Mouse (Mus musculus): ENCODE data around the gene Fbxl16. TPM values are rescaled to one million over a fixed set of nuclear protein-coding genes. Genes with fewer than 3 reads are reported as not detected.

Gene Fbxl16
- total RNA-seq (2021), result under 1 TPM; 0.62 to 0.91 TPM
- long read RNA-seq, experiment 1, result 0 reads
- long read RNA-seq, experiment 2, partial matches to known transcripts, result 1 of 1 reads
- long read RNA-seq, experiment 2, other reads (novel, unspliced or antisense), result 0 of 1 reads

DNA sequence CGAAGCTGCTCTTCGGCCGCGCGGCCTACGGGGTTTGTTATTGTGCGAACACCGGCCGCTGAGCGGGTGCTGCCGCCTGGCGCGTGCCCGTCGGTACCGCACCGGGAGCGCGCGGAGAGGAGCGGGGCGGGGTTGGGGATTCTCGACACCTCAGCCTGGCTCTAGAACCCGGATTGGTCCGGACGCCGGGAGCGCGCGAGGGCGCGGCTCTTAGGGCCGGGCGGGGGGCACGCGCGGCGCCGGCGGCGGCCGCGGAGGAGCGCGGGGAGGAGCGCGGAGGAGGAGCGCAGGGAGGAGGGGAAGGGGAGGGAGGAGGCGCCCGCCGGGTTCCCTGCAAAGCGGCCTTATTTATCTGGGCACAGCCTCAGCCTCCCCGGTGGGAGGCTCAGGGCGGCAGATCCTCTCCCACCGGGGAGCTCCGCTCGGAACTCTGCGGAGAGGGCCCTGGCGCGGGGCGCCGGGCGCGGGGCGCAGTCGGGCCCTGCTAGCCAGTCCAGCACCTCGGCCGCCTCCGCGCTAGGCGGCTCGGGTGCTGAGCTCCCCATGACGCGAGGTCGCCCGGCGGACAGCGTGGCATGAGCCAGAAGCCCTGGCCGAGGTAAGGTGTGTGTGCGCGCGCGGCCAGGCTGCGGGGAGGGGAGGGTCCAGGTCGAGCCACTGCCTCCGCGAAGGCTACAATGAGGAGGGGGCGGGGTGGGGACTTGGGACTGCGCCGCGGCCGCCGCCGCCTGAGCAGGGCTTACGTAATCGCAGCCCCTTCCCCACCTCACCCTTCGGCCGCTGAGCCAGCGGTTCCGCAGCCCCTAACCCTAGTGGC lies at the start of gene Fbxl16:
TSS of gene Fbxl16 (plus strand) at position 297 of the 817 bp plus-strand sequence.
- DNase-seq (ENCODE audit: low spot score), result no peak

GRCm38 (mm10) chr17:25760148-25760547 lies 48.7 kb upstream of the Fbxl16 start:
- DNase-seq (ENCODE audit: low spot score), result no peak

DNA sequence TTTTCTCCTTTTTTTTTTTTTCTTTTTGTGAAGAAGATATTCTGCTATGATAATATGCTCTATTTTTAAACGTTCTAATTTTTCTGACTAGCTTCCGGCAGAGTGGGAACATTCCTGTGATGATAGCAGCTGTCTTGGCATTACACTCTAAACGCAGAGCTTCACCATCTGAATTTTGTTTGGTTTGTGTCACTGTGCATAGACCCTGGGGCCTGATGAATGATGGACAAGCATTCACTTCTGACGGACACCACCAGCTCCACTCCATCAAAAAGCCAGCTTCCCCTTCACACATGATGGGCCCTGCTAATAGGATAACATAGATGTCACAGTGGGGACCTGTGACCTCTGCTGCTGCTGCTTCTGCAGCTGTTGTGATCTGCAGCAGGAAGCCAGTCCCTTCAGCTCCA lies 47.3 kb upstream of the Fbxl16 start:
- no peak for DNase-seq (ENCODE audit: low spot score)

DNA sequence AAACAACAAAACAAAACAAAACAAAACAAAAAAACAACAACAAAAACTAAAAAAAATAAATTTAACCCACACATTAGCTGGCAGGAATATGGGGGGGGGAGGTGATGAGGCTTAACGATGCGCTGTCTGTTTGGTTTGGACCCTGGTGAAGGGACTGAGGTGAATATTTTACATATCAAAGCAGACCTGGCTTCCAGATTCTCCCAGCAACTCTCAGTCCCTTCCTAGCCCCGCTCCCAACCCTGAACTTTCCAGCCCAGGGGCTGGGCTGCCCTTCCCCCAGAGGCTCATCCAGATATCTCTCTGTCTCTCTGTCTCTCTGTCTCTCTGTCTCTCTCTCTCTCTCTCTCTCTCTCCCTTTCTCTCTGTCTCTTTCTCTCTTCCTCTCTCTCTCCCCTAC lies 46.3 kb upstream of the Fbxl16 start:
- no peak for DNase-seq (ENCODE audit: low spot score)

DNA sequence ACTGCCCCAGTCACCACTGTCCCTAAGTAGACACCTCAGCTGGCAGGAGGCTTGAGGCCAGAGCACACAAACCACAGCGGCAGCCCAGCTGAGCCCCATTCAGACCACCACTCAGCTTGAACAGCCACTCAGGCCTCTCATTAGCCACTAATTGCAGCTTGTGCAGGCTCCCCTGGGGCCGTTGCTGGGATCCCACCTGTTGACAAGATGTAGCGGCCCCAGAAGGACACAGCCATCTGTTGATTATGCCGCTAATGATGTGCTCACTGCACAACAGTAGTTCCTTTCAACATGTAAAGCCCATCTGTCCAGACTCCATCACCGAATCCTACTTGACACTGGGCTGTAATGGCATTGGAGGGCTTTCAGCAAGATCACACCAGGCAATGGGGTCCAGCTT lies 43.0 kb upstream of the Fbxl16 start:
- no peak for DNase-seq (ENCODE audit: low spot score)

DNA sequence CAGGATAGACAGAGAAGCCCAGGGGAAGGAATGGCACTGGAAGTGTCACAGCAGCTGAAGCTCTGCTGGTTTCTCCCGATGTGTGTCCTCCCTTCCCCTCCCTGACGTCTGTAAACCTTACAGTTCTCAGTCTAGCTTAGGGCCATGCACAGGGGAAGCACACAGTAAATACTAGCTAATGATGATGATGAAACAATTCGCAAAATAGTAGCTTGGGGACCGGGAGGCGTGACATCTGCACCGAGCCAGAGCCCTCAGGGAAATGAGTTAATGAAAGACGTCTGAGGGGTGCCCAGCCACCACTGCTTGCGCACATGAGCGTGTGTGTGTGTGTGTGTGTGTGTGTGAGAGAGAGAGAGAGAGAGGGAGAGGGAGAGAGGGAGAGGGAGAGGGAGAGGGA lies 39.6 kb upstream of the Fbxl16 start:
- no peak for DNase-seq (ENCODE audit: low spot score)

DNA sequence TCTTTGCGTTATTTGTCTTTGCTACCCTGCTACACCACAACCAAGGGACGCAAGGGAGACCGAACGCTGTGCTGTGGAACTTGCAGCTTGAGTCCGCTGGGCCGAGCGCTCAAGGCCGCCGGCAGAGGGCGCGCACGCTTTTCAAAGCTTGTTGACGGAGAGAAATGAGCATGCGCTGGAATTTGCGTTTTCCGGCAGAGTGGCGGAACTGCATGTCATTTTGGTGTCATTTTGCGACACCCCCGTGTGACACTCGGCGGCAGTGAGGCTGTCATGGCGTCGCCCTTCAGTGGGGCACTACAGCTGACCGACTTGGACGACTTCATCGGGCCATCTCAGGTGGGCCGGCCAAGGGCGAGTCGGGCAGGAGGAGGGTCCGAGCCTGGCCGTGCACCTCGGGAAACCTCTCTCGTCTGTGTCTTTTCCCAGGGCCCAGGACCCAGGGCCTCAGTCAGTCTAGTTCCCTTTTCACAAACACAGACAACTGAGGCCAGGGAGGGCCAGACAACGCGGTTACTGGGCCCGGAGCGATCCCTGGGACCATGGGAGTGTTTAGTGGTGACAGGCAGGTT lies 35.2 kb upstream of the Fbxl16 start, which contains the start of gene Narfl:
TSS of gene Narfl (plus strand) at position 228 of the 572 bp plus-strand sequence.
- DNase-seq (ENCODE audit: low spot score), result peak; percentile 98

DNA sequence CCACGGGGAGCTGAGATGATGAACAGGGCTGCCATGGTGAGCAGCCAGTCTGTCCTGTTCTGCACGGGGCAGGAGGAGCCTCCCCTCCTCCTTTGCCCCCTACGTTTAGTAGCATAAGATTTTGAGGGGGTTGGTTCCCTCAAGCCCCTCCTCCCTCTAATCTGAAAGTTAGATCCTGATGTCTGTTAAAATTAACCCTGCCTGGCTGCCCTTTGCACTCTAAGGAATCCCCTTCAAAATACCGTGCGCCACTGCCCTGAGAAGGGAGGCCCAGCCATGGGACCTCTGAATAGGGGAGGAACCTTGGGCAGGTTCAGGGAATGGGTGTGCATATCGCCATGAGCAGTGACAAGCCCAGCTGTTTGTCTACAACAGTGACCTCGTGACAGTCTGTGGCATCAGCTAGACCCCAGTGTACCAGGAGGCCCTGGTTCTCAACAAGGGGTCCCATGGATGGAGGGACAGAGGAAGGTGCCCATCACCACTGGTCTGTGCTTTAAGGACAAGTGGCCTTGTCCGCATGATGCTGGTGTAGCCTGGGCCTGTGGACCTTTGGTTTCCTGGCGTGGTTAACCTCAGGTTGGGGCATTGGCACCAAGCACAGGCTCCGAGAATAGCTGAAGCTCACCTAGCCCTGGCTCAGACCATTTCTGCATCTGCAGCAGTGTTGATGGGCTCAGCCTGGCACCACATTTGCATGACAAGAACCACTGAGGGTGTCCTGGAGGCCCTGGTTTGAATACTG lies 33.4 kb upstream of the Fbxl16 start:
- DNase-seq (ENCODE audit: low spot score), result no peak

DNA sequence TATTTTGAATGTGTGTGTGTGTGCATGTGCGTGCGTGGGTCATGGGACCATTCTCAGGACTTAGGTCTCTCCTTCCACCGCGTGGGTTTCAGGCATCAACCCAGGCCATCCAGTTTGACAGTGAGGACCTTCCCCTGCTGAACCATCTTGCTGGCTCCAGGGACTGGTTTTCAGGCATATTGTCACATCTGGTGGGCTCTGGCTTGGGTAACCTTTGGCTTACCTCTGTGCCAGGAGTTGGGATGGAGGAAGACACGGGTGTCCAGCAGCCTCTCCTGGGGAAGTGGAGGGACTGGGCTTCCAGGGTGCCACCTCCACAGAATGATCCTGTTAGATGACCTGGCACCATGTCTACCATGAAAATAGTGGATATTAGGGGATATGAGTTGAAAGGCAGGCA lies 30.9 kb upstream of the Fbxl16 start:
- DNase-seq (ENCODE audit: low spot score), result no peak

DNA sequence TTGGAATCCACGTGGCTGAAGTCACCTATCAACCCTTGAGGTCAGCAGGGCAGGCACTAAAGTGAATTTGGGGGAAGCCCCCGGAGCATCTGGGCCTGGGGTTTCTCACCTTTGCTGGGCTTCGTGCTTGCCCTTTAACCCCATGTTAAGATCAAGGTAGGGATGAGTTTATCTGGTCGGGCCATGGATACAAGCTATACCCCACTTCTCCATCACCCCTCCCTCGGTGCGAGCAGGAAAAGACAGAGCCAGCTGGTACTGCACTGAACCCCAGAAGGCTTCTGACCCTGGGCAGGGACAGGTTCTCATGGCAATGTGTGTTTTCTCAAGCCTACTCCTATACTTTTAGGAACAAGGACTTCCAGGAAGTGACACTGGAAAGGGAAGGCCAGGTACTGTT lies 27.5 kb upstream of the Fbxl16 start:
- no peak for DNase-seq (ENCODE audit: low spot score)

- no peak for DNase-seq (ENCODE audit: low spot score)
These were observed 25.8 kb upstream of the Fbxl16 start for GRCm38 (mm10) chr17:25783086-25783485.

DNA sequence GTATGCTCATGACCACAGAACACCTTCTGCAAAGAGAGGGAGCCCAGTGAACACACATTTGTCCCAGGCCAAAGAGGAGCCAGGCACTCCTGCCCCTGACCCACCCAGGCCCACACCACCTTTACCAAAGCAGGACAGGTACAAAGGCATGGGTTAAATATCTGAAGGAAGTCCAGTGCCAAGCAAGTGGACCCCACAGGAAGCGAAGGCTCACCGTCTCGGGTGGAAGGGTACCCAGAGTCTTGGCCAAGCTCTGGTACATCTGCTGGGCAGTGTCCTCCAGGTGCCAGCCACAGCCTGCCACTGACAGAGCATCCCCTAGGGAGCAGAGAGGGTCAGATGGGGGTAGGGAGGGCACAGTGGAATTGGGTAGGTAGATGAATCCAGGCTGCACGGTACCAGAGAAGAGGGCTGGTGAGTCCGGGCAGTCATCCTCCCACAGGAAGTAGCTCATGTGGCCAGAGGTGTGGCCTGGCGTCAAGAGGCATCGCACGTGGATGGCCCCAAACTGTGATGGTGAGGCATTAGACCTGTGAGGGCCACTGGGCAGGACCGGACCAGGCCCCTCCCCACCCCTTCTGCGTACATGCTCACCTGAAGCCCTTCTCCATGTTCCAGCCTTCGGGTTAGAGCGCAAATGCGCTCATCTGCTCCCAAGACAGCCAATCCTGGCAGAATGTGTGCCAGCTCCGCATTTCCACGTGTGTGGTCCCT lies 24.9 kb upstream of the Fbxl16 start:
- DNase-seq (ENCODE audit: low spot score), result no peak

- DNase-seq (ENCODE audit: low spot score), result peak; percentile 95
These were observed 23.6 kb upstream of the Fbxl16 start, which contains the start of gene Haghl for GRCm38 (mm10) chr17:25785281-25785745. TSS of gene Haghl (minus strand) at chr17:25785673.

GRCm38 (mm10) chr17:25786280-25786679 lies 22.6 kb upstream of the Fbxl16 start, which contains the start of gene Ccdc78:
TSS of gene Ccdc78 (plus strand) at chr17:25786580.
- DNase-seq (ENCODE audit: low spot score), result no peak

GRCm38 (mm10) chr17:25786781-25787504 lies 21.9 kb upstream of the Fbxl16 start:
- no peak for DNase-seq (ENCODE audit: low spot score)

GRCm38 (mm10) chr17:25791320-25791842 lies 17.5 kb upstream of the Fbxl16 start:
- no peak for DNase-seq (ENCODE audit: low spot score)

DNA sequence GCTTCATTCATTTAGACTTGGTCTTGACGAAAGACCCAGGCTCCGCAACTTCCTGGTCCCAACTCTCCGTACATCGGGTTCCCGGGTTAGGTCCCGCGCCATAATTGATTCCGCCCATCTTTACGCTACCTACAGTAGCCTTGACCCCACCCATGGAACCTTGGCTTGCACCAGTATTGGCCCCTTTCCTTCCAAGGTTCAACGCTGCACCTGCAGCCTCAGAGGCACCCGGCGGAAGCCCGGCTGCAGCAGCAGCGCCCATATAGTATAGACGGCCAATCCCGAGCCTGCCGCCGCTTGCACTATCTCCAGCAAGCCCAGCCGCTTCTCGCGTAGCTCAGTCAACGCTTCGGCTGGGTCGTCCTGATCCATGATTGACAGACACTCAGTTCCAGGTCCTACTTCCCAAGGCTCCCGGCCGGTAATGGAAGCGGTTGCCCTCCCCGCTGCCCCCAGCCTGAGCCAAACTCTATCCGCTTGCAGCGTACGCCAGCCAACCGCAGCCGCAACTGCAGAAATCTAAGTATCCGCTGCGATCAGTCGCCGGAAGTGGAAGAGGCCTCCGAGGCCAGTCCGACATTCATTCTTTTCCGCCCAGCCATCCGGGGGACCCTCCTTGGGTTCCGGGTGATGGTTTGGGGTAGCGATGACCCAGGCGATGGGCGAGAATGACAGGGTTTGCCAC lies 16.9 kb upstream of the Fbxl16 start:
- DNase-seq (ENCODE audit: low spot score), result peak; percentile 87

DNA sequence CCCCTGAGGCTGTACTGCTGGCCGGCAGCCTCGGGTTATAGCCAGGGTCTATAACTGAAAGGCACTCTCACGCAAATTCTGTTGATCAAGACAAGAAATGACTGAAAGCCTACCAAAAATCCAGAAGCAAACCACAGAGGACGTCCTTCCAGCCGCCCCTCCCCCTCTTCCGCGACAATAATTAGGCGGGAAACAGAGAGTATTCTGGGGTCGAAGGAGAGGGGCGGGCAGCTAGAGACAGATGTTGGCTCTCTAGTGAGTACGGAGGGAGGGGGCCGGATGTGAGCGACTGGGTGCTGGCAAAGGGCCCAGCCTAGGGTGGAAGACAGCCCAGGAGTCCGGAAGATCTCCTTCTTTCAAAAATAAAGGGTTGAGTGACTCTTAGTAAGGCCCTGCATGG lies 16.3 kb upstream of the Fbxl16 start, which contains the start of gene Fam173a:
TSS of gene Fam173a (minus strand) at position 287 of the 400 bp plus-strand sequence.
- DNase-seq (ENCODE audit: low spot score), result peak; percentile 53

DNA sequence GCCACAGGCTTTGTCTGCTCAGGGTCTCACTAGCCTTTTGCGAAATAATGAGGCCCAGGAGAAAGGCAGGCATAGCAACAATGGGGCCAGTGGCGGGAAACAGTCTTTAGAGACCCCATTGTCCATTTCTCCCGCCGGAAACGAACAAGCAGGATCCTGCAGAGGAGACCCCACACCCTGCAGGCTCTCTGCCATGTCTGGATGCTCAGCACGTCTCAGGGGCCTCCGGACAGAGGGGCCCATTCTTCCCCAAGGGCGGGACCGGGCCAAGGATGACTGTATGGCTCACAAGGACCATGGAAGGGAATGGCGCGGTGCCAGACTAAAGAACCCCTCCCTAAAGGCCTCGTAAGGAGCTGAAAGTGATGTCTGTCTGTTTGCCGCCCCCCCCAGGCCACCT lies 14.7 kb upstream of the Fbxl16 start:
- no peak for DNase-seq (ENCODE audit: low spot score)

Data from gastrocnemius, adult 18-20 months (tissue).